Mouse (Mus musculus): Measurements from ENCODE around the gene Dxo. TPM values are rescaled to one million over a fixed set of nuclear protein-coding genes. Genes with fewer than 3 reads are reported as not detected.
A peak's percentile ranks its signal among the peaks of the same experiment; 100 is the strongest.
"Not testable (repeated sequence)": the region's sequence is repeated elsewhere in the genome, so short reads cannot be mapped to it uniquely, and the experiment has no call there.

Gene Dxo
- polyA plus RNA-seq, 1 experiment from 2014 or later, result 62.8 TPM

- H3K9me3 ChIP-seq, result peaks cover 6% of the 10 kb centered on the region
These were observed 31.8 kb upstream of the Dxo start for GRCm38 (mm10) chr17:34804871-34805562.

GRCm38 (mm10) chr17:34807176-34807575 lies 29.6 kb upstream of the Dxo start:
- Histone ChIP-seq H3K4me3 (no peak overlapping the region), H3K4me1 (no peaks in the 10 kb centered on the region), H3K27ac (no peak overlapping the region), H3K9ac (no peak overlapping the region), H3K36me3 (no peaks in the 10 kb centered on the region), H3K9me3 (peaks cover 6% of the 10 kb centered on the region), H3K4me2 (replicated peaks) (no peak overlapping the region), H3K27me3 (no peaks in the 10 kb centered on the region)
- ATAC-seq (ENCODE audit: low FRiP score, low read depth), result no peak
- 66% methylated on average over 3 of the region's 3 CpGs for WGBS

More at GRCm38 (mm10) chr17:34804871-34805562, 31.8 kb upstream of the Dxo start:
- Histone ChIP-seq H3K9ac (no peak overlapping the region), H3K27me3 (no peaks in the 10 kb centered on the region), H3K4me3 (no peak overlapping the region), H3K36me3 (no peaks in the 10 kb centered on the region), H3K27ac (no peak overlapping the region), H3K4me2 (replicated peaks) (no peak overlapping the region), H3K4me1 (no peaks in the 10 kb centered on the region)
- no peak for ATAC-seq (ENCODE audit: low FRiP score, low read depth)
- 75% methylated on average over 6 of the region's 6 CpGs for WGBS

- no peaks in the 10 kb centered on the region for H3K36me3 ChIP-seq
- H3K9ac ChIP-seq, result no peak overlapping the region
- 84% methylated on average over 6 of the region's 6 CpGs for WGBS
- no peaks in the 10 kb centered on the region for H3K4me1 ChIP-seq
- peaks cover 6% of the 10 kb centered on the region for H3K9me3 ChIP-seq
- H3K27ac ChIP-seq, result no peak overlapping the region
- H3K4me2 ChIP-seq (replicated peaks), result no peak overlapping the region
- H3K4me3 ChIP-seq, result no peak overlapping the region
- no peaks in the 10 kb centered on the region for H3K27me3 ChIP-seq
- ATAC-seq (ENCODE audit: low FRiP score, low read depth), result no peak
These were observed 28.1 kb upstream of the Dxo start for GRCm38 (mm10) chr17:34808599-34809205.

- 84% methylated on average over 5 of the region's 5 CpGs for WGBS
- not testable (repeated sequence) for H3K36me3 ChIP-seq; H3K9me3 ChIP-seq; H3K9ac ChIP-seq; ATAC-seq (ENCODE audit: low FRiP score, low read depth); H3K27me3 ChIP-seq; H3K4me1 ChIP-seq; H3K27ac ChIP-seq; H3K4me2 ChIP-seq (replicated peaks); H3K4me3 ChIP-seq
These were observed 26.4 kb upstream of the Dxo start for GRCm38 (mm10) chr17:34810411-34810810.

- not testable (repeated sequence) for H3K36me3 ChIP-seq; H3K9ac ChIP-seq; H3K4me3 ChIP-seq; H3K4me1 ChIP-seq; H3K27ac ChIP-seq; ATAC-seq (ENCODE audit: low FRiP score, low read depth); H3K27me3 ChIP-seq; H3K9me3 ChIP-seq; H3K4me2 ChIP-seq (replicated peaks)
- WGBS, result 79% methylated on average over 8 of the region's 8 CpGs
These were observed 26.0 kb upstream of the Dxo start for GRCm38 (mm10) chr17:34810811-34811210.

- Histone ChIP-seq H3K27ac (no peak overlapping the region), H3K4me1 (no peaks in the 10 kb centered on the region), H3K4me3 (no peak overlapping the region), H3K9ac (no peak overlapping the region), H3K9me3 (no peaks in the 10 kb centered on the region), H3K4me2 (replicated peaks) (no peak overlapping the region), H3K36me3 (no peaks in the 10 kb centered on the region), H3K27me3 (no peaks in the 10 kb centered on the region)
- 77% methylated on average over 15 of the region's 15 CpGs for WGBS
- no peak for ATAC-seq (ENCODE audit: low FRiP score, low read depth)
These were observed 25.5 kb upstream of the Dxo start for GRCm38 (mm10) chr17:34811275-34811674.

- H3K27ac ChIP-seq, result not testable (repeated sequence)
- WGBS, result 61% methylated on average over 12 of the region's 12 CpGs
These were observed 23.1 kb upstream of the Dxo start for GRCm38 (mm10) chr17:34813747-34814146.

GRCm38 (mm10) chr17:34814818-34815370 lies 21.9 kb upstream of the Dxo start:
- no peaks in the 10 kb centered on the region for H3K36me3 ChIP-seq
- WGBS, result 75% methylated on average over 7 of the region's 7 CpGs
- ATAC-seq (ENCODE audit: low FRiP score, low read depth), result no peak
- no peak overlapping the region for H3K9ac ChIP-seq
- H3K9me3 ChIP-seq, result no peaks in the 10 kb centered on the region
- no peak overlapping the region for H3K4me3 ChIP-seq
- no peak overlapping the region for H3K27ac ChIP-seq
- no peak overlapping the region for H3K4me2 ChIP-seq (replicated peaks)
- no peaks in the 10 kb centered on the region for H3K27me3 ChIP-seq
- no peaks in the 10 kb centered on the region for H3K4me1 ChIP-seq

More at GRCm38 (mm10) chr17:34813747-34814146, 23.1 kb upstream of the Dxo start:
- not testable (repeated sequence) for H3K4me3 ChIP-seq; H3K27me3 ChIP-seq; H3K9ac ChIP-seq; H3K4me1 ChIP-seq; H3K4me2 ChIP-seq (replicated peaks); H3K9me3 ChIP-seq; ATAC-seq (ENCODE audit: low FRiP score, low read depth); H3K36me3 ChIP-seq

GRCm38 (mm10) chr17:34830776-34831175 lies 6.0 kb upstream of the Dxo start:
- H3K4me1 ChIP-seq; H3K27me3 ChIP-seq; H3K9ac ChIP-seq; H3K4me2 ChIP-seq (replicated peaks); H3K27ac ChIP-seq; ATAC-seq (ENCODE audit: low FRiP score, low read depth); H3K4me3 ChIP-seq; H3K9me3 ChIP-seq: not testable (repeated sequence)
- WGBS, result 97% methylated on average over 1 of the region's 1 CpGs
- H3K36me3 ChIP-seq, result peaks cover 74% of the 10 kb centered on the region

- peaks cover 23% of the 10 kb centered on the region for H3K4me1 ChIP-seq
- H3K4me2 ChIP-seq (replicated peaks), result peak overlapping the region; percentile 100
- H3K27me3 ChIP-seq, result no peaks in the 10 kb centered on the region
- peak; percentile 78 for ATAC-seq (ENCODE audit: low FRiP score, low read depth)
- WGBS, result 4% methylated on average over 48 of the region's 48 CpGs
- H3K9me3 ChIP-seq, result 0 out of 2 replicates have a peak, but pooled peaks cover 1% of the 10 kb centered on the region
- H3K4me3 ChIP-seq, result peak overlapping the region; percentile 79
- peaks cover 51% of the 10 kb centered on the region for H3K36me3 ChIP-seq
- H3K27ac ChIP-seq, result no peak overlapping the region; the same call in 1 of the 2 replicates
- H3K9ac ChIP-seq, result peak overlapping the region; percentile 85
These were observed 514 bp upstream of the Dxo start for GRCm38 (mm10) chr17:34836155-34836855.

GRCm38 (mm10) chr17:34837464-34838324 lies 875 bp downstream of the Dxo start:
- H3K4me3 ChIP-seq, result peak overlapping the region; percentile 79
- 32% methylated on average over 43 of the region's 43 CpGs for WGBS
- H3K27ac ChIP-seq, result peak overlapping the region; percentile 78; the same call in 1 of the 2 replicates
- H3K4me2 ChIP-seq (replicated peaks), result peak overlapping the region; percentile 100
- H3K9me3 ChIP-seq, result no peaks in the 10 kb centered on the region
- H3K9ac ChIP-seq, result peak overlapping the region; percentile 85
- H3K36me3 ChIP-seq, result peaks cover 52% of the 10 kb centered on the region
- ATAC-seq (ENCODE audit: low FRiP score, low read depth), result no peak
- H3K27me3 ChIP-seq, result no peaks in the 10 kb centered on the region
- H3K4me1 ChIP-seq, result peaks cover 23% of the 10 kb centered on the region
